Comparison of ENCODE assay signal across 10 mouse cellular contexts in the genomic region with DNA sequence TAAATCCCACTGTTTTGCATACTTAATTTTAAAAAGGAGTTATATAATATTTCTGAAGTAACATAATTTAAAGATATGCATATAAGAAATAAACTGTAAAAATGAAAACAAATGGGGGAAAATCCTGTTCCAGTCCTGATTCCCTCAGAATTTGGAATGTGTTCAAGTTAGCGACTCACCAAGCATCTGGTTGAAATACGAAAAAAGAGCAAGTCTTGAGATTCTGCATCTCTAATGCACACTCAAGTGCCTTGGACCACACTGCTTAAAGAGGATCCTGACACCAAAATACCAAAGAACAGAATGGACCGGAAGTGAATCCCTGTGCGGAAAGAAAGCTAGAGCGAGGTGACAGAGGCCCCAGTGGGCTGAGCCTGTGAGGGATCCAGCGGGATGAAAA. TPM values are rescaled to one million over a fixed set of nuclear protein-coding genes. Genes with fewer than 3 reads are reported as not detected.
A peak's percentile ranks its signal among the peaks of the same experiment; 100 is the strongest.
DNase-seq lines count a peak whose midpoint lies in the region; ATAC-seq and TF ChIP-seq lines count a peak whose summit lies in the region.
"Had no signal": no experiment of that assay in that cellular context is flagged by ENCODE, and none has a peak within 500 bp of the region (broad histone marks: within the 10 kb centered on the region; RNA-seq: fewer than 3 reads in every experiment).

No protein-coding gene starts in this region.

- H3K4me2 ChIP-seq in lung, embryonic 14.5 days = no peak overlapping the region
- H3K4me2 ChIP-seq in forebrain, embryonic 15.5 days (replicated peaks) = peak overlapping the region; percentile 17
- H3K4me2 ChIP-seq: liver, embryonic 12.5 days had no signal

- H3K36me3 ChIP-seq in lung, embryonic 14.5 days (ENCODE audit: insufficient read depth) = no peaks in the 10 kb centered on the region
- H3K36me3 ChIP-seq in forebrain, embryonic 15.5 days = no peaks in the 10 kb centered on the region
- H3K36me3 ChIP-seq: liver, embryonic 12.5 days had no signal

- no peaks in the 10 kb centered on the region for H3K27me3 ChIP-seq in lung, embryonic 14.5 days (ENCODE audit: insufficient read depth, low read length)
- no peaks in the 10 kb centered on the region for H3K27me3 ChIP-seq in forebrain, embryonic 15.5 days

- ATAC-seq in frontal cortex, adult (ENCODE audit: low TSS enrichment) = 0 out of 2 replicates have a peak, but pooled peaks have one; percentile 13
- ATAC-seq in lung, embryonic 14.5 days (ENCODE audit: insufficient read depth) = no peak
- ATAC-seq in forebrain, embryonic 15.5 days (replicated peaks) = no peak
- no peak for ATAC-seq in inflammation-experienced regulatory T-cells, adult 6 months
- ATAC-seq: intestine, postnatal 0 days; liver, embryonic 12.5 days had no signal

- no peak overlapping the region for H3K4me3 ChIP-seq in lung, embryonic 14.5 days (ENCODE audit: low read depth, low read length)
- no peak overlapping the region for H3K4me3 ChIP-seq in lung, adult 2 months (replicated peaks; ENCODE audit: extremely low read depth, low read depth, low read length)
- H3K4me3 ChIP-seq in forebrain, embryonic 15.5 days = no peak overlapping the region
- H3K4me3 ChIP-seq: liver, embryonic 12.5 days had no signal

- H3K9me3 ChIP-seq in lung, embryonic 14.5 days (ENCODE audit: low read depth, low read length) = no peaks in the 10 kb centered on the region
- no peaks in the 10 kb centered on the region for H3K9me3 ChIP-seq in forebrain, embryonic 15.5 days
- H3K9me3 ChIP-seq: liver, embryonic 12.5 days had no signal

- H3K27ac ChIP-seq in lung, embryonic 14.5 days (ENCODE audit: low read depth) = peak overlapping the region; percentile 48
- peak overlapping the region; percentile 57 for H3K27ac ChIP-seq in forebrain, embryonic 15.5 days (replicated peaks)
- H3K27ac ChIP-seq: liver, embryonic 12.5 days had no signal

- H3K4me1 ChIP-seq in lung, embryonic 14.5 days (ENCODE audit: insufficient read depth) = peaks cover 6% of the 10 kb centered on the region; the same call in 1 of the 2 replicates
- H3K4me1 ChIP-seq in lung, adult 2 months (ENCODE audit: control insufficient read depth, insufficient read depth, low read length) = no peaks in the 10 kb centered on the region; the same call in 1 of the 2 replicates
- peaks cover 31% of the 10 kb centered on the region for H3K4me1 ChIP-seq in forebrain, embryonic 15.5 days

- WGBS in lung, embryonic 14.5 days = 29% methylated on average over 6 of the region's 6 CpGs
- WGBS in lung, adult 2 months = 62% methylated on average over 6 of the region's 6 CpGs
- WGBS in forebrain, embryonic 15.5 days = 26% methylated on average over 6 of the region's 6 CpGs

- DNase-seq in frontal cortex, postnatal 14 days (ENCODE audit: low spot score in 2 of 2) = no peak
- peak; percentile 46 for DNase-seq in lung, embryonic 14.5 days
- no peak for DNase-seq in lung, adult 2 months
- peak; percentile 56 for DNase-seq in brain, adult 2 months (ENCODE audit: low read depth, low spot score)
- DNase-seq in thymus, adult 18-20 months = no peak

- no peak overlapping the region for H3K9ac ChIP-seq in lung, embryonic 14.5 days
- no peak overlapping the region for H3K9ac ChIP-seq in forebrain, embryonic 15.5 days (replicated peaks)
- H3K9ac ChIP-seq: liver, embryonic 12.5 days had no signal

- TF ChIP-seq CTCF in lung, embryonic 14.5 days (IDR thresholded peaks at IDR 0.05; ENCODE audit: low read depth) = no peak
- no peak for TF ChIP-seq CTCF in lung, adult 2 months (IDR thresholded peaks at IDR 0.05; ENCODE audit: insufficient read depth, low read length)

- no peak for TF ChIP-seq POLR2A in lung, adult 2 months (IDR thresholded peaks at IDR 0.05; ENCODE audit: borderline replicate concordance, extremely low read depth, low read depth, low read length)

RNA-seq across cellular contexts. Expression of gene Id4, which starts 30.0 kb away (rescaled TPM):
- polyA plus RNA-seq in lung, embryonic 14.5 days (2014; fragmentation: Nextera tagmentation; extraction: Ambion mirVana) = 8.3 and 8.4 TPM in 2 replicates
- 5.1 and 5.6 TPM in 2 replicates for polyA plus RNA-seq in lung, adult 2 months (2012; rRNA removed)
- polyA plus RNA-seq in forebrain, embryonic 15.5 days (2015; fragmentation: Nextera tagmentation; extraction: Ambion mirVana) = 115 and 126 TPM in 2 replicates
- polyA plus RNA-seq in inflammation-experienced regulatory T-cells, adult 6 months (2017; shearing (Covaris generic)) = not detected

Comparison
In these comparisons a context has a peak if more than half of its experiments do, and no peak if none do; other contexts are left out.
1. DNase-seq: peak in lung, embryonic 14.5 days (single experiment) and brain, adult 2 months (single experiment); none in frontal cortex, postnatal 14 days (0 of 2), lung, adult 2 months (single experiment) and thymus, adult 18-20 months (0 of 2).
2. RNA of gene Id4, which starts 30.0 kb away (polyA plus RNA-seq): 115 to 126 TPM in forebrain, embryonic 15.5 days; 8.3 to 8.4 TPM in lung, embryonic 14.5 days, 5.1 to 5.6 TPM in lung, adult 2 months and not detected in inflammation-experienced regulatory T-cells, adult 6 months; every median in the first group is over 10 times any median in the second.